Mouse (Mus musculus) spleen, adult 2 months (tissue): Measurements from ENCODE around the gene Erc2.

Experiments
- CTCF ChIP-seq: fragments of 200-500 bp; IDR thresholded peaks from 2 replicates; pipeline ENCODE4 v1.5.1; 2011; ENCODE audit warnings: mild to moderate bottlenecking, inconsistent platforms; ENCODE audit not compliant: insufficient read depth, insufficient read length, insufficient replicate concordance; ENCODE audit errors: extremely low read depth
- POLR2A ChIP-seq: fragments of 200-500 bp; IDR thresholded peaks from 2 replicates; pipeline ENCODE4 v1.6.1; 2011; ENCODE audit warnings: low read depth, low read length, inconsistent platforms

- no peak for TF ChIP-seq CTCF
- no peak for TF ChIP-seq POLR2A
Measured at GRCm38 (mm10) chr14:28405277-28405840, 783.1 kb downstream of the Erc2 start.
